Mouse (Mus musculus) CD4-positive, CD25-positive, alpha-beta regulatory T cell, adult 4 months (primary cell): ENCODE measurements at regions not wholly inside any gene's neighbourhood (a gene's known extent, or its start where the extent isn't known, plus 50 kb on each side); places are given as distances from the start of the nearest gene placed in this dataset.

ENCODE experiments used
- ATAC-seq: one replicate; pipeline ENCODE4 v1.8.0; 2017

DNA sequence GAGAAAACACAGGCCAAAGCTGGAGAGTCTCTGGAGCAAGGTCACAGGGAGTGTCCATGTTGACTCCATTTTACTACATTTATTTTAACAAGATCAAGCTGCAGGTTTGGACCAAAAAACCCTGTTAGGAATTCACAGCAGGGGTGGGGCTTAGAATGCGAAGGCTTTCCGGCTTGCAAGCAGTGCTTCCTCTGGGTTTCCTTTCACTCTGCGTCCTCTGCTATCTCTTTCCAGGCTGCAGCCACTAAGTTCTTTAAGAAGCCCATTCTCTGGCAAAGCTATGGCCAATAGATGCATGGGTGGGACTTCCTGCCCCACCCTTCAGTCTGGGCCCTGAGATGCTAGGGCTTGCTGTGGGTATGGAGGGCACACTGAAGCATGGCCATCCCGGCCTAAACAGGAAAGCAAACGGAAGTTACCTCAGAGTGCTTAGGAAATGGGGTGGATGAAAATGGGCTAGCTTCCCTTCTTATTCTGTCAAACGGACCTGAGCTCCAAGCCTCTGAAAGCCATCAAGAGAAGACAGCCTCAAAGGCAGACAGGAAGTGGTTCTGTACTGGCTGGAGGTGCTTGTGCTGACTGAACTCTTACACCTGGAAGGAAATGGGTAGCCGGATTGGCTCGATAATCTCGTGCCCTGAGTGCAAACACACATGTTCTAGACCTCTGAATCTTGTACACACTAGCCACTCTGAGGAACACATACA, 90.6 kb upstream of the C1qtnf7 start:
- ATAC-seq: peak; percentile 57

DNA sequence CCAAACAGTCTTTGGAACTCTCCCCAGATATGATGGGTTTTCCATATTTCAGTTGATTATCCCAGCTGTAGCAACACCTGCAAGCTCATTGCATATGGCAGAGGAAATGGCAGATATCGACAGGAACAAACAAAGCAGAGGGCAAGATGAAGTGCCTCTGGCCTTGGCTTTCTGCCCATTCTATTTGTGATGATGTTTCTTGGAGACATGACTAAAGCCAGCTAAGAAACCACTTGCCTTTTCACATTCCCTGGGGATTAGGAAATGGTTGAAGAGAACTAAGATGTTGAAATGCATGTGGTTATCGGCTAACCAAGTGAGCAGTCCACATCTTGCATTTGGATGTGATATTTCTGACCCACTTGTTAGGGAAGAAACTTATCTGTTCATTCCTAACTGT, 82.0 kb upstream of the C1qtnf7 start:
- ATAC-seq: no peak

DNA sequence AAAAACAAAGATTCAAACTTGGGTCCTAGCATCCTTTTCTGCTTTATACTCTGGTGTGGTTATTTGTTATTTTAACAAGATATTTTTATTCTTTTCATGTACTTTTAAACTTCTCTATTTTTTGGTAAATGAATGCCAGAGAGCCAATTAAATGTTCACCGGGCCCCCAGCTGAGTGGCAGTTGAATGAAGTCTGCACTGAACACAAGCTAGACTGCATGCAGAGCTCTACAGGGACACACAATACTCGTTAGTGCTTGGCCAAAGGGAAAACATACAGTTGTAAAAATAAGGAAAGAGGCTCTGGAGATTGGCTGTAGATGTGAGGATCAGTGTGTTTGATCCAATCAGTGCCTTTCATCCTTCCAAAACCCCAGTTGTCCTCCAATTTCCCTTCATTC, 76.1 kb upstream of the C1qtnf7 start:
- ATAC-seq: no peak

- ATAC-seq: no peak
These were observed 74.0 kb upstream of the C1qtnf7 start for GRCm38 (mm10) chr5:43441306-43441705.

- ATAC-seq: no peak
These were observed 70.6 kb upstream of the C1qtnf7 start for GRCm38 (mm10) chr5:43444582-43445214.

DNA sequence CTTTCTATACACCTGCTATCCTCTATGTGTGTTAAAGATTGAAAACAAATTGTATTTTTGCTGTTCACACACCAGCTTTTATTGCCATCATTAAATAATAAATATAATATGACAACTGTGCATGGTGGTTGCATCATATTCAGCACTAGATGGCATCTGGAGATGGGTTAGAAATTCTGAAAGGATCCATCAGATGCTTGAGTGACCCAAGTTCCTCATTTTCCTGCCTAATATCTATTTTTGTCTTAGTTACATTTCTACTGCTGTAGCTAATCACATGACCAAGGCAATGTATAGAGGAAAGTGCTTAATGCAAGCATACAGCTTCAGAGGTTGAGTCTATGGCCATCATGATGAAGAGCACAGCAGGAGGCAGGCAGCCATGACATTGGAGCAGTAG, 69.7 kb upstream of the C1qtnf7 start:
- ATAC-seq: no peak

DNA sequence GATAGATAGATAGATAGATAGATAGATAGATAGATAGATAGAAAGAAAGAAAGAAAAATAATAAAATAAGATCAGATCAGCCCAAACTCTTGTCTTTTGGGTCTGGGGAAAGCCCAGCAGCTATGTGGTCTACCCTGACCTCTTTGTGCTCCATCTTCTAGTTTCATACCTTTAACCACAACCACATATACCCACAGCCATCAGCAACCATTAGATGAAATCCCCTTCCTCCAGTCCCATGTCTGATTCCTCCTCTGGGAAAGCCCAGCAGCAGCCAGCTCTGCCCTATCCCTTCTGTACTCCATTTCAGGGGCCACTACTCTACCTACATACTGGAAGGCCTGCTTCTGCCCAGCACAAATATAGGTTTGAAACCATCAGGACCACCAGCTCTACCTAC, 69.0 kb upstream of the C1qtnf7 start:
- ATAC-seq: no peak

GRCm38 (mm10) chr5:43456018-43456417, 59.3 kb upstream of the C1qtnf7 start:
- no peak for ATAC-seq

DNA sequence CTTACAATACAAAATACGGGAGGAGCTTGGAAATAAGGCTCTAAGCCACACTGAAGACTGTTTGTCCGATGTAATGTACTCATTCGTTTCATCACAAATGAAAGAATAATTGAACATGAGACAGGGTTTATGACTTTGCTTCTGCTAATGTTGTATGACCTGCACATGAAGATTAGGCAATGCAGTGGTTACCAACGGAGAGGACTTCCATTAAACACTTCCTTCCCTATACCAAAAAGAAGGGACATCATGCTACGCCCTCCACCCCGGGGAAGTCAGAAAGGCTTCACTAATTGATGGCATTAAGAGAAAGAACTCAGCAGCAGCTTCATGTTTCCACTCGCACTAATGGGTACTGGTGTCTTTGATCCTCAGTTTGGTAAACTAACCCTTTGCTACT, 57.6 kb upstream of the C1qtnf7 start:
- no peak for ATAC-seq

- ATAC-seq: no peak
These were observed 53.2 kb upstream of the C1qtnf7 start for GRCm38 (mm10) chr5:43461987-43462715.
